Mouse (Mus musculus) spleen, embryonic (tissue): ENCODE measurements around the gene Asb2.

Source experiments
- CTCF ChIA-PET: fragments of 350-600 bp; sonication (Branson Sonifier 250); formaldehyde crosslinking; loops from one replicate; lab custom pipeline; 2022; lab: Charles Lee

The Asb2 gene

GRCm38 (mm10) chr12:103325156-103325857, 30.5 kb downstream of the Asb2 start:
- CTCF ChIA-PET: interaction anchor here (1.0 kb wide), 1 partner anchor 23 kb away, joined by 6 read pairs; no protein-coding TSS in a partner anchor

- CTCF ChIA-PET: interaction anchor here (0.8 to 1.2 kb wide), 2 partner anchors 16 to 45 kb away, joined by 3 read pairs; no protein-coding TSS in a partner anchor
These were observed 33.0 kb downstream of the Asb2 start for GRCm38 (mm10) chr12:103322801-103323200.

GRCm38 (mm10) chr12:103315831-103316545, 39.8 kb downstream of the Asb2 start:
- CTCF ChIA-PET: no interaction called here

GRCm38 (mm10) chr12:103314640-103315361, 41.0 kb downstream of the Asb2 start:
- CTCF ChIA-PET: no interaction called here

- CTCF ChIA-PET: no interaction called here
These were observed 41.7 kb downstream of the Asb2 start for GRCm38 (mm10) chr12:103313871-103314639.

GRCm38 (mm10) chr12:103313274-103313673, 42.5 kb downstream of the Asb2 start:
- CTCF ChIA-PET: no interaction called here

- CTCF ChIA-PET: no interaction called here
These were observed 43.9 kb downstream of the Asb2 start for GRCm38 (mm10) chr12:103311921-103312320.

- CTCF ChIA-PET: no interaction called here
These were observed 45.0 kb downstream of the Asb2 start, which contains the start of gene Fam181a for GRCm38 (mm10) chr12:103310744-103311267. Gene Fam181a (plus strand): TSS chr12:103310975.

- CTCF ChIA-PET: interaction anchor here (1.3 kb wide), 1 partner anchor 16 kb away, joined by 3 read pairs; no protein-coding TSS in a partner anchor
These were observed 49.1 kb downstream of the Asb2 start for GRCm38 (mm10) chr12:103306720-103307119.

GRCm38 (mm10) chr12:103306224-103306623, 49.6 kb downstream of the Asb2 start:
- CTCF ChIA-PET: interaction anchor here (0.8 to 1.3 kb wide), 2 partner anchors 16 to 539 kb away, joined by 3 to 4 read pairs; no protein-coding TSS in a partner anchor

- CTCF ChIA-PET: no interaction called here
These were observed 52.8 kb downstream of the Asb2 start for GRCm38 (mm10) chr12:103302960-103303359.

- CTCF ChIA-PET: no interaction called here
These were observed 54.2 kb downstream of the Asb2 start for GRCm38 (mm10) chr12:103301645-103302044.

- CTCF ChIA-PET: no interaction called here
These were observed 55.3 kb downstream of the Asb2 start for GRCm38 (mm10) chr12:103300493-103300892.

GRCm38 (mm10) chr12:103296292-103296691, 59.5 kb downstream of the Asb2 start:
- CTCF ChIA-PET: no interaction called here

- CTCF ChIA-PET: no interaction called here
These were observed 63.4 kb downstream of the Asb2 start for GRCm38 (mm10) chr12:103292366-103292765.

GRCm38 (mm10) chr12:103287276-103287675, 68.5 kb downstream of the Asb2 start:
- CTCF ChIA-PET: no interaction called here

- CTCF ChIA-PET: no interaction called here
These were observed 72.4 kb downstream of the Asb2 start for GRCm38 (mm10) chr12:103283411-103283810.

GRCm38 (mm10) chr12:103282936-103283335, 72.9 kb downstream of the Asb2 start:
- CTCF ChIA-PET: no interaction called here

GRCm38 (mm10) chr12:103281912-103282311, 73.9 kb downstream of the Asb2 start:
- CTCF ChIA-PET: no interaction called here

GRCm38 (mm10) chr12:103281491-103281890, 74.3 kb downstream of the Asb2 start:
- CTCF ChIA-PET: no interaction called here

- CTCF ChIA-PET: no interaction called here
These were observed 79.4 kb downstream of the Asb2 start for GRCm38 (mm10) chr12:103276422-103276821.
